Mouse (Mus musculus): ENCODE measurements around the gene Gm49450. TPM values are rescaled to one million over a fixed set of nuclear protein-coding genes. Genes with fewer than 3 reads are reported as not detected.
A peak's percentile ranks its signal among the peaks of the same experiment; 100 is the strongest.

The Gm49450 gene
- polyA plus RNA-seq, 1 experiment from 2014 or later, result not detected

DNA sequence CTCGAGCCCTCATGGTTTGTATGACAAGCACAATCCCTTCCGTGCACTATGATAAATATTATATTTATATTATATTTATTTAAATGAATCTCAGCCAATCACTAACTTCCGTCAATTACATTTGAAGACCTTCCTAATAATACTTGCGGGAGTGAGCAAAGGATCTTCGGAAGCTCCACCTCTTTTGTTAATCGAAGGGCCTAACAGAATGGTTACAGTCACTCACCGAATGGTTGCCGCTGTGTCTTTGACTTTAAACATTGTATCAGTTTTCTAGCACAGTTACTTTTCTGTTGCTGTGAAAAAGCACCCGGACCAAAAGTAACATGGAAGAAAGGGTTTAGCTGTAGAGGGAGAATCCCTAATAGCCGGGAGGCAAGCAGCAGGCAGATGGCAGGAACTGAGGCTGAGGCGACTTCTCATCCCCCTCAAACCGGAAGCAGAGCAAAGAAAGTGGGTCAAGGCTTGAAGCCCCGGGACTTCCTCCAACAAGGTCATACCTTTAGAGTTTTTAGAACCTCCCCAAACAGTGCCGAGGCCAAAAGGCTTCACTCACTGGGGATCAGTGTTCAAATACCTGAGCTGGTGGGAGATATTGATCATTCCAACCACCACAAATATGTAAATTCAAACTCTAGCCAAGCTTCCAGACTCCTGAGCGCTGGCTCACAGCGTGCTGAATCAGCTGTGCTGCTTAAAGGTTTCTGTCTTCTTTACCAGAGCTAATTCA is 16.2 kb upstream of the Gm49450 start:
- ATAC-seq (ENCODE audit: insufficient number of reproducible peaks, insufficient read depth, low FRiP score, low TSS enrichment, low read depth), result no peak
- no peak overlapping the region for H3K4me3 ChIP-seq
- H3K27me3 ChIP-seq, result no peaks in the 10 kb centered on the region
- peak overlapping the region; percentile 89 for H3K27ac ChIP-seq
- no peaks in the 10 kb centered on the region for H3K36me3 ChIP-seq
- H3K4me1 ChIP-seq, result peaks cover 43% of the 10 kb centered on the region
- no peaks in the 10 kb centered on the region for H3K9me3 ChIP-seq
- peak overlapping the region; percentile 39 for H3K4me2 ChIP-seq
- peak overlapping the region; percentile 52; the same call in 1 of the 2 replicates for H3K9ac ChIP-seq
- 6% methylated on average over 16 of the region's 16 CpGs for WGBS

DNA sequence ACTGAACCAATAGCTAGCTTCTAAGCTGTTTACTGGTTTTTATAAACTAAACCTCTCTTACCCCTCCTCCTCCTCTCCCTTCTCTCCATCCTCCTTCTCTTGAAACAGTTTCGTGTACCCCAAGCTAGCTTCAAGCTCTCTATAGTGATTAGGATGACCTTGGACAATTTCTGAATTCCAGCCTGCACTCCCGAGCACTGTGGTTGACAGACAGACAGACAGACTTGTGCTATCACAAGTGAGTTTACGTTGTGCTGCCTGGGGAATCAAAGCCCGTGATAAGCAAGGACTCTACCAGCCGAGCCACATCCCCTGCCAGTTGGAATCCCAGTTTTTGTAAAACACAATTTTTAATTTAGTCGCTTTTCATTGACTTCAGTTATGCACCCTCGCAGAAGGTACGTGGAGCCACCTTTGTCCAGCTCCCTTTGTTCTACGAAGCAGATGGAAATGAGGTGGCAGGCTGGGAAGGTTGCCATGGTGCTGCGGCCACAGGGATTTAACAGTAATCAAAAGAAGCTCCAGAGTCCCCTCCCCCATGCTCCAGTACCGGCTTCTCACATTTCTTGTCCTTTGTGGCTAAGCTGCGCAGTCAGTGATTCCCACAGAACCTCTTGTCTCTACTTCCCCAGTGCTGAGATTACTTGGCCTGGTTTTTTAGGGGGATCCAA is 15.5 kb upstream of the Gm49450 start:
- peak overlapping the region; percentile 89 for H3K27ac ChIP-seq
- no peaks in the 10 kb centered on the region for H3K9me3 ChIP-seq
- H3K4me2 ChIP-seq, result peak overlapping the region; percentile 39
- peak overlapping the region; percentile 52; the same call in 1 of the 2 replicates for H3K9ac ChIP-seq
- H3K27me3 ChIP-seq, result no peaks in the 10 kb centered on the region
- H3K4me1 ChIP-seq, result peaks cover 43% of the 10 kb centered on the region
- no peak overlapping the region; the same call in 1 of the 2 replicates for H3K4me3 ChIP-seq
- H3K36me3 ChIP-seq, result no peaks in the 10 kb centered on the region
- ATAC-seq (ENCODE audit: insufficient number of reproducible peaks, insufficient read depth, low FRiP score, low TSS enrichment, low read depth), result no peak
- 7% methylated on average over 12 of the region's 12 CpGs for WGBS

DNA sequence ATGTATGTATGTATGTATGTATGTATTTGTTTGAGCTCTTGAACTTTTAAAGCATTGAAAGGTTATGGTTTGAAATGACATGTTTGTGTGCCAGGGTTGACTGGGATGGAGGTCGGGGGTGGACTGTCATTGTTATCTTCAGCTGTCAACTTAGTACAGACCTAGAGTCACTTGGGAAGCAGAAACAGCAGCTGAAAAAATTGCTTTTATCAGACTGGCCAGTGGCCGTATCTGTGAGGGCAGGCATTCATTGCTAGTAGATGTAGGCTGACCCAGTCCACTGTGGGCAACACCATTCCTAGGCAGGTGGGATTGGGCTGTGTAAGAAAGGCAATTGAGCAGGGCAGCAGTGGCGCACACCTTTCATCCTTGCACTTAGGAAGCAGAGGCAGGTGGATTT is 6.2 kb upstream of the Gm49450 start:
- Histone ChIP-seq H3K9ac (no peak overlapping the region), H3K4me3 (no peak overlapping the region), H3K9me3 (no peaks in the 10 kb centered on the region), H3K27ac (no peak overlapping the region), H3K27me3 (no peaks in the 10 kb centered on the region), H3K4me2 (no peak overlapping the region), H3K4me1 (peaks cover 6% of the 10 kb centered on the region), H3K36me3 (no peaks in the 10 kb centered on the region)
- ATAC-seq (ENCODE audit: insufficient number of reproducible peaks, insufficient read depth, low FRiP score, low TSS enrichment, low read depth), result no peak
- WGBS, result 85% methylated on average over 3 of the region's 3 CpGs

DNA sequence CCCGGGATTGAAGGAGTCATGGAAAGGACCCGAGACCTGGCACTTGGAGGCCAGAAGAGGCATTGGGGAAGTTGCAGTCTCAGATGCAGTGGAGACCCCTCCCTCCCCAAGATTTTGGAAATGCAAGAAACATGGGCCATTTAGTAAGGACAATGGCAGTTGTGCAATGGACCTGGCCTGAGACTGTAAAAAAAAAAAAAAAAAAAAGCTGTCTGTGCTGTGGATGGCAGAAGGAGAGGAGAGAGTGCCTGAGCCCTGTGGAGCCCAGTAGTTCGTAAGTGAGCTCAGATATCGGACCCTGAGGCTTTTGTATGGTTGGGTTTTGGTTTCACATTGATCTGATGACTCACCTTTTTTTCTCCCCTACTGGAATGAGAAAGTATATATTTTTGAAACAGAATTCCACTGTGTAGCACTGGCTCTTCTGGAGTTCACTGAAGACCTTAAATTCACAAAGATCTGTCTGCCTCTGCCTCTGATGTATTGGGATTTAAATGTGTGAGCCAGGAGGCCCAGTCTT is 5.6 kb upstream of the Gm49450 start:
- H3K4me3 ChIP-seq, result no peak overlapping the region
- WGBS, result 73% methylated on average over 4 of the region's 4 CpGs
- H3K36me3 ChIP-seq, result no peaks in the 10 kb centered on the region
- peaks cover 10% of the 10 kb centered on the region for H3K4me1 ChIP-seq
- H3K4me2 ChIP-seq, result no peak overlapping the region
- H3K27me3 ChIP-seq, result no peaks in the 10 kb centered on the region
- H3K9me3 ChIP-seq, result no peaks in the 10 kb centered on the region
- no peak overlapping the region for H3K9ac ChIP-seq
- H3K27ac ChIP-seq, result no peak overlapping the region
- ATAC-seq (ENCODE audit: insufficient number of reproducible peaks, insufficient read depth, low FRiP score, low TSS enrichment, low read depth), result no peak

DNA sequence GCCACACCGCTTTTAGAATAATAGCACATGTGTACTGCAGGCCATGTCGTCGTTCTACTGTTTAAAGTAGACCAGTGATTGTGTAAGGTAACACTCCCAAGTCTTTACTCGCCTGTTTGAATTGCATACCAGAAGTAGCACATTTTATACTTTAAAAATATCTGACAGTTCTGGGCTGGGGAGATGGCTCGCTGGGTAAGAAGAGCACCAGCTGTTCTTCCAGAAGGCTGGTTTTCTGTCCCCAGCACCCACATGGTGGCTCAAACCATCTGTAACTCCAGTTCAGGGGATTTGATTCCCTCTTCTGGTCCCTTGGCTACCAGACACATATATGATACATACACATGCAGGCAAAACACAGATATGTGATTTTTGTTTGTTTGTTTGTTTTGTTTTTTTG is 4.1 kb upstream of the Gm49450 start:
- ATAC-seq (ENCODE audit: insufficient number of reproducible peaks, insufficient read depth, low FRiP score, low TSS enrichment, low read depth), result no peak
- Histone ChIP-seq H3K9me3 (no peaks in the 10 kb centered on the region), H3K4me1 (peaks cover 11% of the 10 kb centered on the region), H3K4me3 (no peak overlapping the region), H3K4me2 (no peak overlapping the region), H3K27me3 (no peaks in the 10 kb centered on the region), H3K27ac (no peak overlapping the region), H3K36me3 (no peaks in the 10 kb centered on the region), H3K9ac (no peak overlapping the region)
- WGBS, result 70% methylated on average over 5 of the region's 5 CpGs

DNA sequence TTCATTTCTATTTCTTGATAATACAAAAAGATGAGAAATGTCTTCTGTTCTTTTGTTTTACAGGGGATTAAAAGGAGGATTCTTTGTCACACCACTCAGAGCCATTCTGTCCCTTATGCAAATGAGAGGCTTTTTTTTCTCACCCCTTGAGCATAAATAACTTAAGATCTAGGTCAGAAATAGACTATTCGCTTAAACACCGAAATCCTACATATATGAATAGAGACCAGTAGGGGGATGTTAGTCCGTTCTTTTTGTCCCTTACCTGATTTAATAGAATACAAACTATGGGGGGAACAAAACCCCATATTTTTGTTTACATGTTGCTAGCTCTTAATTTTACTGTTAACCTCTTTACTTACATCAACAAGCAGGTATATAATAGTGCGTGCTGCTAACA is 2.6 kb upstream of the Gm49450 start:
- no peaks in the 10 kb centered on the region for H3K9me3 ChIP-seq
- H3K4me2 ChIP-seq, result no peak overlapping the region
- peaks cover 2% of the 10 kb centered on the region for H3K36me3 ChIP-seq
- ATAC-seq (ENCODE audit: insufficient number of reproducible peaks, insufficient read depth, low FRiP score, low TSS enrichment, low read depth), result no peak
- no peak overlapping the region for H3K27ac ChIP-seq
- no peak overlapping the region for H3K4me3 ChIP-seq
- WGBS, result 93% methylated on average over 4 of the region's 4 CpGs
- H3K9ac ChIP-seq, result no peak overlapping the region
- no peaks in the 10 kb centered on the region for H3K27me3 ChIP-seq
- peaks cover 18% of the 10 kb centered on the region for H3K4me1 ChIP-seq

DNA sequence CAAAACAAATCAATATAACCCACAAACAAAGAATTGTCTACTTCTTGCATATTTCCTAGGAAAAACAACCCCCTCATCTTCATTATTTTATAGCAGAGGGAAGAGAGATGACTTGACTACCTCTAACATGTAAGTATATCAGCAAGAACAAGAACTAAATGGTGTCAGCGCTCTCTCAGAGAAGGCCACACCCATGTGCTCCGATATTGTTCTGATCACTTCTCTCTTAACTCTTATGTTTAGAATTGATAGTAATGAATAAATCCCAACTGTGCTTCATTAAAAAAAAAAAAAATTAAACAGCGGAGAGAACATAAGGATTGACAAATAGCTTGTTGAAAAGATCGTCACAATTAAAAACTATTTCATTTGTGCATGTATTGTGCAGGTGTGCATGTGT is 2.0 kb upstream of the Gm49450 start:
- no peak overlapping the region for H3K4me3 ChIP-seq
- peaks cover 18% of the 10 kb centered on the region for H3K4me1 ChIP-seq
- H3K36me3 ChIP-seq, result peaks cover 4% of the 10 kb centered on the region
- 75% methylated on average over 4 of the region's 4 CpGs for WGBS
- peak overlapping the region; percentile 77 for H3K4me2 ChIP-seq
- H3K27ac ChIP-seq, result 0 out of 2 replicates have a peak overlapping the region, but pooled peaks have one; percentile 99
- no peak overlapping the region for H3K9ac ChIP-seq
- ATAC-seq (ENCODE audit: insufficient number of reproducible peaks, insufficient read depth, low FRiP score, low TSS enrichment, low read depth), result no peak
- no peaks in the 10 kb centered on the region for H3K27me3 ChIP-seq
- H3K9me3 ChIP-seq, result no peaks in the 10 kb centered on the region

DNA sequence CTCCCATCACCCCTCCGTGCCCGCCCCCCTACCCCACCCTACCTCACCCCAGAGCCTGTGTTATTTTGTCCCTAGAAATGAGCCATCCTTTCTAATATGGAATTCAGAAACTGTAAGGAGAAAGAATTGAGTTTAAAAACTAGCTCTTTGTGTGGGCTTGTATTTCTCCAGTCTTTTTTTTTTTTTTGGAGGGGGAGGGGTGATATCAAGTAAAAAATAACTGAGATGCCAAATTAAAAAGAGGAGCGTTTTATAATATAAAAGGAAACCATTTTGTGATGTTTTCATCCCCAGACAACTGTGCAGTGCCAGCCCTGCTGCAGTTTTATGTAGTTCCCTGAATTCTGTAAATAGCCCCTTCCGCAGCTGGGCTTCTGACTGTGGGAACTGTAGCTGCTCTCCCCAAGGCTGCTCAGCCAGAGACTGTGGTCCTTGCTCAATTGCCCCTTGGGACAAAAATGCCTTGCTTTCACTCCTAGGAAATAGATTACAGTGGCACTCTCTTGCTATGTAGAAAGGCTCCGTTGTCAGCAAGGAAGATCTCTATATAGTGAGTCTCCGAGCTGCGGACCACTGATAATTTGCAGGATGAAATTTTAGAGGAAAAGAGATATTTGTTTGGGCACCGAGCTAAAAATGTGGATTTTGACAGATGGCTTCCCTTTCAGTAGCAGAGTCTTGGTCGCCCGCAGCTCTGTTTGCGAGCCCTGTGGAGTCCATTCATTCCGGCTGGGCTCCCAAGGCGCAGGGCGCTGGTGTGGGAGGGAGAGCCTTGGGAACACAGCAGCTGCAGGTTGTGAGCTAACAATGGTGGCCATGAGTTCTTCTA is 1.3 kb upstream of the Gm49450 start:
- no peak for ATAC-seq (ENCODE audit: insufficient number of reproducible peaks, insufficient read depth, low FRiP score, low TSS enrichment, low read depth)
- Histone ChIP-seq H3K4me3 (peak overlapping the region; percentile 77), H3K27me3 (no peaks in the 10 kb centered on the region), H3K36me3 (peaks cover 7% of the 10 kb centered on the region), H3K27ac (peak overlapping the region; percentile 99), H3K4me2 (peak overlapping the region; percentile 77), H3K9me3 (no peaks in the 10 kb centered on the region), H3K9ac (peak overlapping the region; percentile 63), H3K4me1 (peaks cover 18% of the 10 kb centered on the region)
- WGBS, result 12% methylated on average over 14 of the region's 14 CpGs

DNA sequence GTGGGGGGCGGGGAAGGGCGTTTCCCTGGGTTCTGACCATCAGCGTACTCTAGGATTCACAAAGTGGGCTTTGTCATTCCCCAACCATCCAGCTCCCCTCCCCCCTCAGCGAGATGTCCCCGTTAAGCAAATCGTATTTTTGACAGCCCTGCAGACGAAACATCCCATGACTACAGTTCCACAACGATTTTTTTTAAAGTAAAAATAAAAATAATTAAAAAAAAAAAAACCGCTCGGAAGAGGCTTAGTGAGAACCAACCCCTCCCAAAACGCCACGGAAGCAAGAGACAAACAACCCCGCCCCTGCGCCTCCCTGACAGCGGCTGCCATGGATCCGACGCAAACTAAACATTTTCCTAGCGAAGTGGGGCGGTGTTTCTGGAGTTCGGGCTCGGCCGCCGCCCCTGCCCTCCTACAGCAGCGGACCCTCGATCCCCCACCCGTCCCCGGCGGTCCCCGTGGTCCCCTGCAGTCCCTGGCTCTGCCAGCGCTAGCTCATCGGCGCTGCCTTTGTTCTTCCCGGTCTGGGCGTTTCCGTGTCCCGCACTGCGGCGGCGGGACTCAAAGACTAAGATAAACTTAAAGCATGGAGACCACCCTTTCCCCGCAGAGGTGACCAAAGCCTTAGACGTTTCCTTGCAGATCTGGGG is 475 bp downstream of the Gm49450 start:
- H3K4me2 ChIP-seq, result peak overlapping the region; percentile 77
- peak overlapping the region; percentile 99 for H3K27ac ChIP-seq
- under 1% methylated on average over 41 of the region's 41 CpGs for WGBS
- H3K4me1 ChIP-seq, result peaks cover 18% of the 10 kb centered on the region
- no peaks in the 10 kb centered on the region for H3K9me3 ChIP-seq
- peak overlapping the region; percentile 77 for H3K4me3 ChIP-seq
- peak overlapping the region; percentile 95 for H3K9ac ChIP-seq
- ATAC-seq (ENCODE audit: insufficient number of reproducible peaks, insufficient read depth, low FRiP score, low TSS enrichment, low read depth), result peak; percentile 77
- H3K36me3 ChIP-seq, result peaks cover 14% of the 10 kb centered on the region
- no peaks in the 10 kb centered on the region for H3K27me3 ChIP-seq

DNA sequence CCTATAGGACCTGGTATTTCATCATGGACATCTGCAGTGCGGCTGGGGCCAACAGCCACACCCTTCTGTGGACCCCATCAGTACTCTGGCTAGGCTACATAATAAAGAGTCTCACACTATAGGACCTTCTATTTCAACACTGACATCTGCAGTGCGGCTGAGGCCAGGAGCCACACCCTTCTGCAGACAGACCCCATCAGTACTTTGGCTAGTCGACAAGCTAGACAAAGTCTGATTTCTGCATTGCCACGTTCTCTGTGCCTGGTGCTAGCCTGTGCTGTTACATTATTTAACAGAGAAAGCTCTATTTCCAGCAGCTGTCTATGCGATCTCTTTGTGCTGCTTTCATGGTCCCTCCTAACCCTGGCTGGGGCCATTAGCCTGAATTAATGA is 1.3 kb downstream of the Gm49450 start:
- no peak for ATAC-seq (ENCODE audit: insufficient number of reproducible peaks, insufficient read depth, low FRiP score, low TSS enrichment, low read depth)
- WGBS, result 15% methylated on average over 5 of the region's 5 CpGs
- H3K27me3 ChIP-seq, result no peaks in the 10 kb centered on the region

More for the DNA sequence above, 1.3 kb downstream of the Gm49450 start:
- H3K36me3 ChIP-seq, result peaks cover 14% of the 10 kb centered on the region
- H3K4me3 ChIP-seq, result peak overlapping the region; percentile 77
- H3K4me1 ChIP-seq, result peaks cover 18% of the 10 kb centered on the region
- peak overlapping the region; percentile 77 for H3K4me2 ChIP-seq
- H3K27ac ChIP-seq, result peak overlapping the region; percentile 81
- H3K9ac ChIP-seq, result peak overlapping the region; percentile 95
- H3K9me3 ChIP-seq, result no peaks in the 10 kb centered on the region

Data from embryonic facial prominence, embryonic 13.5 days (tissue).